Mouse (Mus musculus): ENCODE data around the gene A730049H05Rik. TPM values are rescaled to one million over a fixed set of nuclear protein-coding genes. Genes with fewer than 3 reads are reported as not detected.
A peak's percentile ranks its signal among the peaks of the same experiment; 100 is the strongest.

The A730049H05Rik gene
- polyA plus RNA-seq, 1 experiment from 2014 or later = 0.19 TPM

DNA sequence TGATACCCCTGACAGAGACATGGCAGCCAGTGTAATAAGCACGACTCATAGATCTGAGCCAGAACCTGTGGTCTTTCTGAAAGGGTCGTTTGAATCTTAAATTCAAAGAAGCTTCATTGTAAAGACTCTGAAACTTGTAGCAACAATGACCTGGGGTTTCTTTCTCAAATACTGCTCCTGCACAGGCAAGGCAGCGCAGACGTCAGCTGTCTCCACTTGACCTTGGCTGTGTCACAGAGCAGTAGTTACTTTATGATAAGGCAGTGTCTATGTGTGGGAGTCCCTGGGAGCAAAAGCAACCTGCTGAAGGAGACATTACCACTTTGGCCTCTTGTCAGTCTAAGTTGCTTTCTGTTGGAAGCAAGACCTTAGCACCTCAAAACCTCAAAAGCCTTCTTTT lies 30.3 kb downstream of the A730049H05Rik start:
- Histone ChIP-seq H3K36me3 (ENCODE audit: control insufficient read depth, insufficient read depth) (no peaks in the 10 kb centered on the region), H3K27me3 (replicated peaks; ENCODE audit: control insufficient read depth, insufficient read depth, low read length) (no peaks in the 10 kb centered on the region), H3K27ac (ENCODE audit: low read length) (no peak overlapping the region), H3K4me3 (replicated peaks; ENCODE audit: low read length) (no peak overlapping the region), H3K4me2 (ENCODE audit: low read length) (no peak overlapping the region), H3K9me3 (ENCODE audit: control insufficient read depth, low read length) (no peaks in the 10 kb centered on the region), H3K4me1 (replicated peaks; ENCODE audit: control insufficient read depth, insufficient read depth, low read length) (peaks cover 4% of the 10 kb centered on the region), H3K9ac (replicated peaks; ENCODE audit: low read depth, low read length) (no peak overlapping the region)
- WGBS = 33% methylated on average over 4 of the region's 4 CpGs
- ATAC-seq = no peak

DNA sequence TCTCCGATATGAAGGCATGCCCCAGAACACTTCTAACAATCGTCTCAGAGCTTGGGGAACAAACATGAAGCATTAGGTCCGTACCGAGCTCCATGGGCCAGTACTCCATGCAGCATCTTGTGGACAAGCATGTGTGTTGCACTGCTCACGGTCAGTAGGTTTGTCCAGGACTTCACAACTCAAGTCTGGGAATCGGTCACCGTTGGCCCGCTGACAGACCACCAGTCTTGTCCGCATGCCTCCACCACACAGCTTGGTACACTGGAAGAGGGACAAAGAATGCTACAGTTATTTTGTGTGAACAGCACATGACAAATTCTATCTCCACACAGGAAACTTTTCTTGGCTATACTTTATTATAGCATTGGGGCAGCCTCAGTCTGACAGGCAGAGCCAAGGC lies 32.9 kb downstream of the A730049H05Rik start:
- Histone ChIP-seq H3K4me2 (ENCODE audit: low read length) (no peak overlapping the region), H3K4me3 (replicated peaks; ENCODE audit: low read length) (no peak overlapping the region), H3K4me1 (replicated peaks; ENCODE audit: control insufficient read depth, insufficient read depth, low read length) (peaks cover 4% of the 10 kb centered on the region), H3K9ac (replicated peaks; ENCODE audit: low read depth, low read length) (no peak overlapping the region), H3K36me3 (ENCODE audit: control insufficient read depth, insufficient read depth) (no peaks in the 10 kb centered on the region), H3K27me3 (replicated peaks; ENCODE audit: control insufficient read depth, insufficient read depth, low read length) (no peaks in the 10 kb centered on the region), H3K9me3 (ENCODE audit: control insufficient read depth, low read length) (no peaks in the 10 kb centered on the region), H3K27ac (ENCODE audit: low read length) (no peak overlapping the region)
- WGBS = 90% methylated on average over 9 of the region's 9 CpGs
- ATAC-seq = no peak

DNA sequence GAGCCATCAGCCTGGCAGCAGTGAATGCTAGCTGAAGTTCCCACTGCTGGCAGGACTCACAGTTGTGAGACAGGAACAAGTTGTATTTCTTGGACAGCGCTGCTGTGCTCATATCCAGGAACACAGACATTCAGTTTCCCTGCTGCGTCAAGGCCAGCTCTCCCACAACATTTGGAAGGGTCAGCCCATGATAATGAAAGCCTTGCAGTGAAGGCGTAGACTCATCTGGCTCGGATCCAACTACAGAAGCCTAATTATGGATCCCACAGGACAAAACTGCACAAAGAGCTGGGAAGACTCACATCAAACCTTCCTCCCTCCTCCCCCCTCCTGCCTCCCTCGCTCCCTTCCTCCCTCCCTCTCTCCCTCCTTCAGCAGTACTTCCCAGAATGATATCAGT lies 34.0 kb downstream of the A730049H05Rik start:
- Histone ChIP-seq H3K9me3 (ENCODE audit: control insufficient read depth, low read length) (no peaks in the 10 kb centered on the region), H3K9ac (replicated peaks; ENCODE audit: low read depth, low read length) (no peak overlapping the region), H3K36me3 (ENCODE audit: control insufficient read depth, insufficient read depth) (no peaks in the 10 kb centered on the region), H3K27ac (ENCODE audit: low read length) (no peak overlapping the region), H3K4me2 (ENCODE audit: low read length) (no peak overlapping the region), H3K4me1 (replicated peaks; ENCODE audit: control insufficient read depth, insufficient read depth, low read length) (peaks cover 4% of the 10 kb centered on the region), H3K4me3 (replicated peaks; ENCODE audit: low read length) (no peak overlapping the region), H3K27me3 (replicated peaks; ENCODE audit: control insufficient read depth, insufficient read depth, low read length) (no peaks in the 10 kb centered on the region)
- WGBS = 5% methylated on average over 5 of the region's 5 CpGs
- ATAC-seq = peak; percentile 87

DNA sequence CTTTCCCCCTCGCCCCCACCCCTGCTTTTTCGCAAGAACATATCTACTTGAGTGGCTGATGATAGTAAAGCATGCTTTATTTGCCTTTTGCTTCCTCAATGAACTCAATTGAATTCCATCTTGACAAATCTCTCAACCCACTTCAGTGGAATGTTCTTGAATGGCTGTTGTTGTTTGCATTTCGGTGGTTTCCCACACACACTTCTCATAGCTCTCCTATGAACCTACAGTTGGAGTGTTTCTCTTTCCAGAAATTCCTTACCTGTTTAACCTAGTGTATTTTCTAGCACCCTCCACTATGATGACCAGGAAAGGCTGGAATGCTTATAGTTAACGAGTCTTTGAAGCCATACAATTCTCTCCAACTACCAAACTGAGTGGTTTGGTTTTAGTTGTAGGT lies 38.6 kb downstream of the A730049H05Rik start:
- 84% methylated on average over 4 of the region's 4 CpGs for WGBS
- no peak overlapping the region for H3K4me2 ChIP-seq (ENCODE audit: low read length)
- no peak for ATAC-seq

DNA sequence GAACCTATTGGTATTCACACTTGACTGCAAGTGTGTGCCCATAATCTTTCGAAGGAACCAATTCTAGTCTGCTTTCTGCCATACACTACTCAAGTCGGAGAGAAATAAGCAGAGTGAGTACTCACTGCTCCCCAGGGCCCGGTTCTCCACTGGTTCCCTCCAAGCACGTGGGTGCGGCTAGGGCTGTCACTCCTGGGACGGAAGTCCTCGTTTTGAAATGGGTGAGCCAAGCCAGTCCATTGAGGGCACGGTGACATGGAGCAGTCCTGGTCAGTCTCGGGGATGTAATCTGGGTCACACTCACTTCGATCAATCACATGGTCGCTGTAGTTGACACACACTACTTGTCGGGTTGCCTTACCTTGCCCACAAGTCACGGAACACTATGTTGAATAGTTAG lies 41.5 kb downstream of the A730049H05Rik start:
- Histone ChIP-seq H3K9me3 (ENCODE audit: control insufficient read depth, low read length) (no peaks in the 10 kb centered on the region), H3K4me3 (replicated peaks; ENCODE audit: low read length) (no peak overlapping the region), H3K9ac (replicated peaks; ENCODE audit: low read depth, low read length) (no peak overlapping the region), H3K27me3 (replicated peaks; ENCODE audit: control insufficient read depth, insufficient read depth, low read length) (no peaks in the 10 kb centered on the region), H3K27ac (ENCODE audit: low read length) (no peak overlapping the region), H3K4me1 (replicated peaks; ENCODE audit: control insufficient read depth, insufficient read depth, low read length) (no peaks in the 10 kb centered on the region), H3K36me3 (ENCODE audit: control insufficient read depth, insufficient read depth) (no peaks in the 10 kb centered on the region), H3K4me2 (ENCODE audit: low read length) (no peak overlapping the region)
- 93% methylated on average over 13 of the region's 13 CpGs for WGBS
- ATAC-seq = no peak

More for the DNA sequence above, 38.6 kb downstream of the A730049H05Rik start:
- Histone ChIP-seq H3K27ac (ENCODE audit: low read length) (no peak overlapping the region), H3K27me3 (replicated peaks; ENCODE audit: control insufficient read depth, insufficient read depth, low read length) (no peaks in the 10 kb centered on the region), H3K4me1 (replicated peaks; ENCODE audit: control insufficient read depth, insufficient read depth, low read length) (peaks cover 4% of the 10 kb centered on the region), H3K9ac (replicated peaks; ENCODE audit: low read depth, low read length) (no peak overlapping the region), H3K36me3 (ENCODE audit: control insufficient read depth, insufficient read depth) (no peaks in the 10 kb centered on the region), H3K9me3 (ENCODE audit: control insufficient read depth, low read length) (no peaks in the 10 kb centered on the region), H3K4me3 (replicated peaks; ENCODE audit: low read length) (no peak overlapping the region)

DNA sequence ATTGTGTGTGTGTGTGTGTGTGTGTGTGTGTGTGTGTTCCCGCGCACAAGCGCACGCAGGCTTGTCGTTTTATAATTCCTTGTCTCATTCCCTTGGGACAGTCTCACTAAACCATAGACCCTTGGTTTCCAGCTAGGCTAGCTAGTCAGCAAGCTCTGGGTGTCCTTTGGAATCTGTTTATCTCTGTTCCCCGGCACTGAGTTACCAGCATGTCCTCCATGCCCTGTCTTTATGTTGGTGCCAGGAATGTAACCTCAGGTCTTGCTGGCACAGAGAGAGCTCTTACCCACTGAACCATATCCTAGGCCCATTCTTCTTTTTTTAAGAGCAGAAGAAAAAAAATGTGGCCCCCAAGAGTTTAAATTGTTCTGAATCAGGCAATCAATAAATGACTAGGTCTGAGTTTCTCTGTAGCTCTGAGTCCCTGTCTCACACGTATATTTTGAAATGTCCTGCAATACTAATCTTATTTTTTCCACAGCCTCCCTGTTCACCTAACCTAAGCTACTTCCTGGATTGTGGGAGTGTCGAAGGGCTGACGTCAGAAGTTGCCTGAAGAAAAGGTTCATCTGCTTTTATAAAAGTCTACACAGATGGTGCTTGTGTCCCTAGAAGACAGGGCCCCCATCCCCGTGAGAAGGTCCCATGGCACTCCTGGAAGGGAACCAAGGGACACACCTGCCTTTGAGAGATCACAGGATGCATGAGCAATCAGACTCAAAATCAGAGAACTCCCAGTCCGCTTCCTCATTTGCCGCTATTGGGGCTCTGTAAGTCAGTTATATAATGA lies 42.6 kb downstream of the A730049H05Rik start:
- 80% methylated on average over 12 of the region's 12 CpGs for WGBS
- H3K27ac ChIP-seq (ENCODE audit: low read length) = no peak overlapping the region
- H3K9me3 ChIP-seq (ENCODE audit: control insufficient read depth, low read length) = no peaks in the 10 kb centered on the region
- no peak overlapping the region for H3K4me2 ChIP-seq (ENCODE audit: low read length)
- H3K4me3 ChIP-seq (replicated peaks; ENCODE audit: low read length) = no peak overlapping the region
- ATAC-seq = no peak
- no peak overlapping the region for H3K9ac ChIP-seq (replicated peaks; ENCODE audit: low read depth, low read length)
- H3K27me3 ChIP-seq (replicated peaks; ENCODE audit: control insufficient read depth, insufficient read depth, low read length) = no peaks in the 10 kb centered on the region
- no peaks in the 10 kb centered on the region for H3K36me3 ChIP-seq (ENCODE audit: control insufficient read depth, insufficient read depth)
- no peaks in the 10 kb centered on the region for H3K4me1 ChIP-seq (replicated peaks; ENCODE audit: control insufficient read depth, insufficient read depth, low read length)

DNA sequence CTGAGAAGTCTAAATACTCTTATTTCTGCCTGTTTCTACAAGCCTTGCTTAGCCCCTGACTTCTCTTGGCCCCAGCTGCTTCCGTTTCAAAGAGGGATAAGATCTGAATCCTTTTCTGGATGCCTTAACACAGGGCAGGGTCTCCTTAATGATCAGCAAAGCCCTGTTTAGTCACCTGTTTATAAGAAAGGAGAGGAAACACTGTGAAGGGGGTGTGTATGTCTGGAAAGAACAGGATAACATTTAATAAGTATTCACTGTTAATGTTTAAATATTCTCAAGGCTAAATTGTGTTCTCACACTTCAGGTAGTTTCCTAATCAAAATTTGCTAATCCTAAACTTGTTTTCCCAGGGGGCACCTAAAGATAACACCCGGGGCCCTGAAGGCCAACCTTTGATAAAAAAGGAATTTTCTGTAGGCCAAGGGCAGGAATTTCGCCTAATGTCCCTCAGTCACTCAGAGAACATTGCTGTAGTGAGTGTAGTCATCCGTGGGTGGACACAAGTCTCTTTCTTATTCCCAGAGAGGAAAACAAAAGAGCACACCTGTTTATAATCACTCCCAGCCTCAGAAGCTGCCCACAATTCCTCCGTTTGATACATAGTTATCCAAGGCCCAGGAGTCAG lies 44.1 kb downstream of the A730049H05Rik start:
- H3K27ac ChIP-seq (ENCODE audit: low read length) = no peak overlapping the region
- no peaks in the 10 kb centered on the region for H3K9me3 ChIP-seq (ENCODE audit: control insufficient read depth, low read length)
- no peaks in the 10 kb centered on the region for H3K4me1 ChIP-seq (replicated peaks; ENCODE audit: control insufficient read depth, insufficient read depth, low read length)
- no peaks in the 10 kb centered on the region for H3K36me3 ChIP-seq (ENCODE audit: control insufficient read depth, insufficient read depth)
- no peak overlapping the region for H3K9ac ChIP-seq (replicated peaks; ENCODE audit: low read depth, low read length)
- no peak for ATAC-seq
- H3K4me2 ChIP-seq (ENCODE audit: low read length) = no peak overlapping the region
- no peak overlapping the region for H3K4me3 ChIP-seq (replicated peaks; ENCODE audit: low read length)
- 87% methylated on average over 5 of the region's 5 CpGs for WGBS
- H3K27me3 ChIP-seq (replicated peaks; ENCODE audit: control insufficient read depth, insufficient read depth, low read length) = no peaks in the 10 kb centered on the region

DNA sequence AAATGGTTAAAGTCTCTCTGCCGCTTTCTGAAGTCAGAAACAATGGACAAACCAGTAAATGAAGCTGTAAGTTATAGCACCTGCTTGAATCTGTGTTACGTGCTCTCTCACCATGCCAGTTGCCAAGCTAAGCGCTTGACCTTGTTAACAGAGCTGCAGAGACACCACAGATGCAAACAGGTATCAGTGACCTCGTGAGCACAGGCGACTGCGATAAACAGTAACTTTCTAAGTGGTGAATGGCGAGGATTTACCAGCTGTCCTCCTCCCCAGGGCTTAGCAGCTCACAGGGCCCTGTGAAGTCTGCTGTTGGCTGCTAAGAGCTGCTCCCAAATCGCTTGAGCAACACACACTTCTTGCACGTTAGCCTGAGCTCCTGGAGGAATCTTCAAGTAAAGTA lies 46.3 kb downstream of the A730049H05Rik start:
- H3K27ac ChIP-seq (ENCODE audit: low read length) = no peak overlapping the region
- no peaks in the 10 kb centered on the region for H3K36me3 ChIP-seq (ENCODE audit: control insufficient read depth, insufficient read depth)
- H3K4me1 ChIP-seq (replicated peaks; ENCODE audit: control insufficient read depth, insufficient read depth, low read length) = no peaks in the 10 kb centered on the region
- H3K4me2 ChIP-seq (ENCODE audit: low read length) = no peak overlapping the region
- H3K9ac ChIP-seq (replicated peaks; ENCODE audit: low read depth, low read length) = no peak overlapping the region
- no peaks in the 10 kb centered on the region for H3K9me3 ChIP-seq (ENCODE audit: control insufficient read depth, low read length)
- no peak overlapping the region for H3K4me3 ChIP-seq (replicated peaks; ENCODE audit: low read length)
- H3K27me3 ChIP-seq (replicated peaks; ENCODE audit: control insufficient read depth, insufficient read depth, low read length) = no peaks in the 10 kb centered on the region
- no peak for ATAC-seq
- WGBS = 72% methylated on average over 9 of the region's 9 CpGs

DNA sequence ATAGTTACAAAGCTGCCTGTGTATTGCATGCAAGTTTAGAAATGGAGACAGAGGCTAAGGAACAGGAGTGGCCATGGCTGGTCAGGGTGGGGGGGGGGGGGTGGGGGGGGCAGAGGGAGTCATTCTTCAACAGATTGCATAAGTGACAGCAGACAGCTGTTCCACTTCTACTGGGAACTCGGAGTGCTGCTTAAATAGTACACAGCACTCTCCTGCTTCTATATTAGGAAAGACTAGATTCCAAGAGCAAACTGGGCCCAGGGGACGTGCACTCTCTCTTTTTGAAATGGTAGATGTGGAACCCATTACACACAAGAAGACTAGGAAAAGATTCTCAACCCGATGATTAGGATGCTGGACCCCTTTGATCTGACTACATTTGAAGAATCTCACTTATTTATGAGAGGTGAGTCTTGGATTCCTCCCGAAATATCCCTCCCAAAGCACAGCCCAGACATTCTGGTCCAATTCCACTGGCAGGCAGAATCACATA lies 52.9 kb downstream of the A730049H05Rik start, which contains the start of gene Gm15737:
TSS of gene Gm15737 (plus strand) at position 269 of the 493 bp plus-strand sequence.
- Histone ChIP-seq H3K36me3 (ENCODE audit: control insufficient read depth, insufficient read depth) (no peaks in the 10 kb centered on the region), H3K4me2 (ENCODE audit: low read length) (no peak within 1 kb of the TSS), H3K27ac (ENCODE audit: low read length) (no peak within 1 kb of the TSS), H3K4me1 (replicated peaks; ENCODE audit: control insufficient read depth, insufficient read depth, low read length) (peaks cover 2% of the 10 kb centered on the region; the same call in 1 of the 2 replicates), H3K9ac (replicated peaks; ENCODE audit: low read depth, low read length) (no peak within 1 kb of the TSS), H3K9me3 (ENCODE audit: control insufficient read depth, low read length) (no peaks in the 10 kb centered on the region), H3K27me3 (replicated peaks; ENCODE audit: control insufficient read depth, insufficient read depth, low read length) (no peaks in the 10 kb centered on the region), H3K4me3 (replicated peaks; ENCODE audit: low read length) (no peak within 1 kb of the TSS)
- 62% methylated on average over 4 of the region's 4 CpGs for WGBS
- no peak for ATAC-seq

Data from forebrain, embryonic 16.5 days (tissue).